Mouse (Mus musculus): ENCODE results near the gene Dclre1a.

- TF ChIP-seq POLR2A (IDR thresholded peaks at IDR 0.05; ENCODE audit: low read depth, low read length) (no peak), CTCF (conservative IDR thresholded peaks at IDR 0.05; ENCODE audit: insufficient read depth, insufficient read length, low read depth, low read length) (no peak)
Measured at GRCm38 (mm10) chr19:56581981-56582380, 34.0 kb upstream of the Dclre1a start.
